Mouse (Mus musculus): ENCODE data around the gene Atxn7l2. TPM values are rescaled to one million over a fixed set of nuclear protein-coding genes. Genes with fewer than 3 reads are reported as not detected.

Atxn7l2 gene
- total RNA-seq, 2 experiments from 2014 or later: 22.5 to 23.0 TPM

Other genes with a start within 250 kb of the Atxn7l2 start
- not detected for gene Gstm3, start 241.7 kb downstream of the Atxn7l2 start, total RNA-seq (2021)
- gene Gstm2, start 224.5 kb downstream of the Atxn7l2 start, total RNA-seq (2021): 1 to 10 TPM; 3.3 TPM
- gene Gstm1, start 193.0 kb downstream of the Atxn7l2 start, total RNA-seq (2021): 10 to 100 TPM; 66.2 to 73.0 TPM
- 10 to 100 TPM; 10.4 to 12.1 TPM for gene Gstm4, start 166.0 kb downstream of the Atxn7l2 start, total RNA-seq (2021)
- gene Ampd2, start 124.3 kb downstream of the Atxn7l2 start, total RNA-seq (2021): 10 to 100 TPM; 43.3 to 50.8 TPM
- not detected for gene Gnat2, start 118.1 kb downstream of the Atxn7l2 start, total RNA-seq (2021)
- 10 to 100 TPM; 31.1 to 34.1 TPM for gene Gnai3, start 64.8 kb downstream of the Atxn7l2 start, total RNA-seq (2021)
- gene Gpr61, start 56.1 kb downstream of the Atxn7l2 start, total RNA-seq (2021): 10 to 100 TPM; 19.7 to 21.0 TPM
- 10 to 100 TPM; 55.3 to 57.7 TPM for gene Amigo1, start 24.6 kb downstream of the Atxn7l2 start, total RNA-seq (2021)
- 10 to 100 TPM; 13.7 to 14.7 TPM for gene Cyb561d1, start 9.7 kb downstream of the Atxn7l2 start, total RNA-seq (2021)
- 1 to 10 TPM; 1.1 to 1.3 TPM for gene Sypl2, start 15.7 kb upstream of the Atxn7l2 start, total RNA-seq (2021)
- gene Psma5, start 46.0 kb upstream of the Atxn7l2 start, total RNA-seq (2021): 10 to 100 TPM; 83.4 to 89.6 TPM
- 100 to 1,000 TPM; 245 to 264 TPM for gene Sort1, start 73.1 kb upstream of the Atxn7l2 start, total RNA-seq (2021)
- gene Mybphl, start 154.0 kb upstream of the Atxn7l2 start, total RNA-seq (2021): under 1 TPM in 1 of 2 experiments, not detected in 1; 0.55 TPM
- gene Psrc1, start 172.9 kb upstream of the Atxn7l2 start, total RNA-seq (2021): 10 to 100 TPM; 14.7 to 15.8 TPM
- gene Celsr2, start 204.6 kb upstream of the Atxn7l2 start, total RNA-seq (2021): 100 to 1,000 TPM; 182 to 194 TPM
- 100 to 1,000 TPM; 198 to 206 TPM for gene Sars, start 234.3 kb upstream of the Atxn7l2 start, total RNA-seq (2021)

All from left cerebral cortex, postnatal 14 days (tissue).